10 mouse cellular contexts compared by ENCODE assay signal in the genomic region with DNA sequence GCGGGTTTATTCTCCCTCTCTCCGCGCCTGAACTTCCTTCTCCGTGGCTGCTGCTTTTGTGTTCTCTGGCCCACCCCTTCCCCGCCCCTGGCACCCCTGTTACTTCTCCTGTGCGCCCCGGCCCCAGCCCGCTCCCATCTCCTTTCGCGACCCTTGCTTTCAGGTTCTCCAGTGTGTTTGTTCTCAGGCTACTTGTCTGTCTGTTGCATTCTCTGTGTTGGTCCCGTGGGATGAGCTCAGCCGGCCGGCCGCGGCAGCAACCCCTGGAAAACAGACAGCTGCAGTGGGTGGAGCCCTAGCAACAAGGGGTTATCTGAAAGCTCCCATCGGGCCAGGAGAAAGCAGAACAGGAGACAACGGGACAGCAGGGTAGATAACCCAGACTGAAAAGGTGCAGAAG. TPM values are rescaled to one million over a fixed set of nuclear protein-coding genes. Genes with fewer than 3 reads are reported as not detected.
DNase-seq lines count a peak whose midpoint lies in the region; ATAC-seq and TF ChIP-seq lines count a peak whose summit lies in the region.
"Had no signal": no experiment of that assay in that cellular context is flagged by ENCODE, and none has a peak within 500 bp of the region (broad histone marks: within the 10 kb centered on the region; RNA-seq: fewer than 3 reads in every experiment).

No protein-coding gene starts in this region.

- H3K9ac ChIP-seq in lung, embryonic 15.5 days, result no peak overlapping the region
- no peak overlapping the region for H3K9ac ChIP-seq in heart, embryonic 12.5 days
- 0 out of 2 replicates have a peak overlapping the region, but pooled peaks have one; percentile 25 for H3K9ac ChIP-seq in limb, embryonic 13.5 days

- no peak overlapping the region for H3K27ac ChIP-seq in lung, embryonic 15.5 days
- H3K27ac ChIP-seq in heart, embryonic 12.5 days (ENCODE audit: poor library complexity, severe bottlenecking), result no peak overlapping the region
- H3K27ac ChIP-seq in limb, embryonic 13.5 days, result no peak overlapping the region
- H3K27ac ChIP-seq in left cerebral cortex, adult 2 months, result no peak overlapping the region

- under 1% methylated on average over 17 of the region's 17 CpGs for WGBS in lung, embryonic 15.5 days
- WGBS in heart, embryonic 12.5 days, result 1% methylated on average over 17 of the region's 17 CpGs
- 4% methylated on average over 17 of the region's 17 CpGs for WGBS in limb, embryonic 13.5 days

- H3K36me3 ChIP-seq in lung, embryonic 15.5 days, result no peaks in the 10 kb centered on the region
- no peaks in the 10 kb centered on the region for H3K36me3 ChIP-seq in heart, embryonic 12.5 days
- no peaks in the 10 kb centered on the region for H3K36me3 ChIP-seq in limb, embryonic 13.5 days

- intact Hi-C loops in left cerebral cortex, adult 2 months (cut with DNase I), result loop anchor here (2.0 kb wide), 1 partner anchor 21 kb away; no protein-coding TSS in a partner anchor

- no peak for DNase-seq in lung, postnatal 25 days (ENCODE audit: low spot score)
- DNase-seq in yolk sac, embryonic 10.5 days (ENCODE audit: low spot score), result peak; percentile 10
- no peak for DNase-seq in left cerebral cortex, adult 2 months (ENCODE audit: extremely low spot score in 1 of 2, low spot score in 2 of 2)
- DNase-seq in cerebellum, adult 18-20 months, result no peak

- ATAC-seq in lung, embryonic 15.5 days (ENCODE audit: borderline replicate concordance, extremely low read depth, low FRiP score, low TSS enrichment), result no peak
- no peak for ATAC-seq in heart, embryonic 12.5 days (ENCODE audit: insufficient number of reproducible peaks, low FRiP score)
- no peak for ATAC-seq in limb, embryonic 13.5 days (ENCODE audit: low FRiP score, low read depth)
- no peak for ATAC-seq in megakaryocyte progenitor cell, adult 5-6 weeks (replicated peaks; ENCODE audit: poor library complexity)
- ATAC-seq: Patski had no signal

- H3K9me3 ChIP-seq in lung, embryonic 15.5 days, result no peaks in the 10 kb centered on the region
- peaks cover 13% of the 10 kb centered on the region; the same call in 1 of the 2 replicates for H3K9me3 ChIP-seq in heart, embryonic 12.5 days (replicated peaks)
- peaks cover 5% of the 10 kb centered on the region for H3K9me3 ChIP-seq in limb, embryonic 13.5 days

- peaks cover 6% of the 10 kb centered on the region; the same call in 1 of the 2 replicates for H3K4me1 ChIP-seq in lung, embryonic 15.5 days
- peaks cover 10% of the 10 kb centered on the region; the same call in 1 of the 2 replicates for H3K4me1 ChIP-seq in heart, embryonic 12.5 days (replicated peaks)
- H3K4me1 ChIP-seq in limb, embryonic 13.5 days, result peaks cover 14% of the 10 kb centered on the region

- no peak for TF ChIP-seq CTCF in left cerebral cortex, adult 2 months (IDR thresholded peaks at IDR 0.05)

- peak overlapping the region; percentile 34 for H3K4me2 ChIP-seq in lung, embryonic 15.5 days
- H3K4me2 ChIP-seq in heart, embryonic 12.5 days, result peak overlapping the region; percentile 61
- peak overlapping the region; percentile 57 for H3K4me2 ChIP-seq in limb, embryonic 13.5 days (replicated peaks)

- H3K4me3 ChIP-seq in lung, embryonic 15.5 days, result peak overlapping the region; percentile 18; the same call in 1 of the 2 replicates
- H3K4me3 ChIP-seq in heart, embryonic 12.5 days, result peak overlapping the region; percentile 31
- peak overlapping the region; percentile 32 for H3K4me3 ChIP-seq in limb, embryonic 13.5 days
- H3K4me3 ChIP-seq in left cerebral cortex, adult 2 months, result no peak overlapping the region

- H3K27me3 ChIP-seq in lung, embryonic 15.5 days, result peaks cover 67% of the 10 kb centered on the region
- peaks cover 87% of the 10 kb centered on the region for H3K27me3 ChIP-seq in heart, embryonic 12.5 days (replicated peaks)
- H3K27me3 ChIP-seq in limb, embryonic 13.5 days, result peaks cover 92% of the 10 kb centered on the region

RNA-seq across cellular contexts. Expression of a gene that starts 21.4 kb away (rescaled TPM):
- polyA plus RNA-seq in lung, embryonic 15.5 days (2015; fragmentation: Nextera tagmentation; extraction: Ambion mirVana), result not detected in 2 replicates
- not detected in 2 replicates for polyA plus RNA-seq in heart, embryonic 12.5 days (2016; fragmentation: Nextera tagmentation; extraction: Ambion mirVana)
- not detected in 2 replicates for polyA plus RNA-seq in limb, embryonic 13.5 days (2015; fragmentation: Nextera tagmentation; extraction: Ambion mirVana)
- total RNA-seq in megakaryocyte progenitor cell, adult 5-6 weeks (2015), result not detected in 2 replicates
- not detected in 2 replicates for total RNA-seq in megakaryocyte progenitor cell, adult 5-6 weeks (2017)
- not detected for total RNA-seq in left cerebral cortex, adult 2 months (2021)
- polyA plus RNA-seq: large intestine, adult 2 months; Patski had no signal

RNA-seq across cellular contexts. Expression of a gene that starts 25.1 kb away (rescaled TPM):
- polyA plus RNA-seq in lung, embryonic 15.5 days (2015; fragmentation: Nextera tagmentation; extraction: Ambion mirVana), result 4.8 and 5.4 TPM in 2 replicates
- polyA plus RNA-seq in heart, embryonic 12.5 days (2016; fragmentation: Nextera tagmentation; extraction: Ambion mirVana), result 2.4 and 3.0 TPM in 2 replicates
- polyA plus RNA-seq in limb, embryonic 13.5 days (2015; fragmentation: Nextera tagmentation; extraction: Ambion mirVana), result 2.7 and 3.4 TPM in 2 replicates
- 0.67 TPM in 1 of 2 replicates, not detected in the other for total RNA-seq in megakaryocyte progenitor cell, adult 5-6 weeks (2015)
- not detected in 2 replicates for total RNA-seq in megakaryocyte progenitor cell, adult 5-6 weeks (2017)
- total RNA-seq in left cerebral cortex, adult 2 months (2021), result 100 to 1,000 TPM; 175 to 185 TPM
